Mouse (Mus musculus) Patski (cell line): ENCODE results near the gene Upk3bl. TPM values are rescaled to one million over a fixed set of nuclear protein-coding genes. Genes with fewer than 3 reads are reported as not detected.
"Not testable (repeated sequence)": the region's sequence is repeated elsewhere in the genome, so short reads cannot be mapped to it uniquely, and the experiment has no call there.

Experiments
- ATAC-seq: fragments of 100-300 bp; one replicate; pipeline ENCODE4 v1.8.0; 2021
- CTCF ChIA-PET: fragments of 350-600 bp; sonication (Branson Sonifier 250); formaldehyde crosslinking; loops from one replicate; lab custom pipeline; 2022; ENCODE audit warnings: inconsistent platforms; lab: Charles Lee
- POLR2A ChIA-PET: fragments of 350-600 bp; sonication (Branson Sonifier 250); formaldehyde crosslinking; loops from one replicate; lab custom pipeline; 2022; ENCODE audit warnings: antibody characterized with exemption, inconsistent platforms; lab: Charles Lee
- DNase-seq: peaks from one replicate; pipeline ENCODE4 v3.0.0-alpha.2; 2011; ENCODE audit warnings: low read depth, low spot score
- H3K27me3 ChIP-seq: fragments of 371-371 bp; one replicate; pipeline ENCODE4 v1.5.1; 2021
- CTCF ChIP-seq: fragments of 100-300 bp; IDR thresholded peaks from one replicate; pipeline ENCODE4 v1.5.1; 2021
- in situ Hi-C: fragments of 300-500 bp; cut with MboI; formaldehyde crosslinking; loops from 3 replicates; pipeline ENCODE4 v1.11.1; 2018; ENCODE audit warnings: low pct_unique_long_range_greater_than_20kb, mixed read lengths
- polyA plus RNA-seq: library from polyadenylated mRNA; unstranded; gene quantifications from one replicate; pipeline ENCODE4 v1.2.3, GENCODE M21; 2021

The Upk3bl gene
- polyA plus RNA-seq, 1 experiment from 2014 or later, result 5.7 TPM

GRCm38 (mm10) chr5:136102099-136102820 lies 48.0 kb downstream of the Upk3bl start:
- POLR2A ChIA-PET, result no interaction called here
- no peak for DNase-seq

GRCm38 (mm10) chr5:136104511-136104910 lies 50.2 kb downstream of the Upk3bl start:
- CTCF ChIA-PET, result interaction anchor here (0.9 to 4.7 kb wide), 2 partner anchors 9 to 12 kb away, joined by 3 to 18 read pairs; partner anchors contain the start of gene Polr2j

More at GRCm38 (mm10) chr5:136102099-136102820, 48.0 kb downstream of the Upk3bl start:
- H3K27me3 ChIP-seq, result no peaks in the 10 kb centered on the region
- no peak for TF ChIP-seq CTCF
- ATAC-seq, result no peak
- CTCF ChIA-PET, result interaction anchor here (0.8 to 4.7 kb wide), 3 partner anchors 10 to 23 kb away, joined by 3 to 18 read pairs (median 4); partner anchors contain the start of gene Polr2j
- in situ Hi-C loops, result no loop called here

GRCm38 (mm10) chr5:136108486-136108885 lies 54.2 kb downstream of the Upk3bl start:
- no peak for TF ChIP-seq CTCF
- ATAC-seq (no peak), DNase-seq (no peak)
- in situ Hi-C loops, result no loop called here
- no peaks in the 10 kb centered on the region for H3K27me3 ChIP-seq
- POLR2A ChIA-PET, result no interaction called here
- CTCF ChIA-PET, result no interaction called here

More at GRCm38 (mm10) chr5:136104511-136104910, 50.2 kb downstream of the Upk3bl start:
- DNase-seq (no peak), ATAC-seq (no peak)
- no peaks in the 10 kb centered on the region for H3K27me3 ChIP-seq
- in situ Hi-C loops, result no loop called here
- POLR2A ChIA-PET, result no interaction called here
- TF ChIP-seq CTCF, result no peak

GRCm38 (mm10) chr5:136109042-136109441 lies 54.8 kb downstream of the Upk3bl start:
- CTCF ChIA-PET, result no interaction called here
- ATAC-seq, result no peak
- no peak for DNase-seq
- H3K27me3 ChIP-seq, result no peaks in the 10 kb centered on the region
- in situ Hi-C loops, result no loop called here
- TF ChIP-seq CTCF, result no peak
- POLR2A ChIA-PET, result no interaction called here

- H3K27me3 ChIP-seq, POLR2A ChIA-PET, ATAC-seq, DNase-seq, in situ Hi-C loops: not testable (repeated sequence)
- CTCF ChIA-PET, result interaction anchor here (1.0 kb wide), 1 partner anchor 13 kb away, joined by 3 read pairs; no protein-coding TSS in a partner anchor
Observed at GRCm38 (mm10) chr5:136113546-136113945, 59.3 kb downstream of the Upk3bl start.

Other genes starting within 250 kb of the Upk3bl start
- 0.01 TPM for gene Srrm3, start 247.6 kb upstream of the Upk3bl start, polyA plus RNA-seq
- gene Hspb1, start 166.6 kb upstream of the Upk3bl start, polyA plus RNA-seq, result 616 TPM
- 237 TPM for gene Ywhag, start 119.9 kb upstream of the Upk3bl start, polyA plus RNA-seq
- gene Ssc4d, start 80.0 kb upstream of the Upk3bl start, polyA plus RNA-seq, result 2.4 TPM
- 0.04 TPM for gene Zp3, start 74.4 kb upstream of the Upk3bl start, polyA plus RNA-seq
- 22.2 TPM for gene Dtx2, start 59.7 kb upstream of the Upk3bl start, polyA plus RNA-seq
- gene Upk3b, start 16.0 kb upstream of the Upk3bl start, polyA plus RNA-seq, result 0.95 TPM
- 8.7 TPM for gene Rasa4, start 29.4 kb downstream of the Upk3bl start, polyA plus RNA-seq
- 147 TPM for gene Polr2j, start 62.1 kb downstream of the Upk3bl start, polyA plus RNA-seq
- 37.3 TPM for gene Lrwd1, start 81.6 kb downstream of the Upk3bl start, polyA plus RNA-seq
- 11.2 TPM for gene Alkbh4, start 81.7 kb downstream of the Upk3bl start, polyA plus RNA-seq
- gene Orai2, start 116.2 kb downstream of the Upk3bl start, polyA plus RNA-seq, result 40.0 TPM
- gene Prkrip1, start 144.5 kb downstream of the Upk3bl start, polyA plus RNA-seq, result 63.4 TPM
- gene Sh2b2, start 192.1 kb downstream of the Upk3bl start, polyA plus RNA-seq, result 8.3 TPM